Mouse (Mus musculus) cerebellum, adult 9-10 months (tissue): ENCODE results near the gene Crtap.
"Not testable (repeated sequence)": the region's sequence is repeated elsewhere in the genome, so short reads cannot be mapped to it uniquely, and the experiment has no call there.

Source experiments
- DNase-seq: peaks from one replicate; pipeline ENCODE4 v3.0.0; 2022

Gene Crtap

GRCm38 (mm10) chr9:114394677-114395076 is 4.2 kb upstream of the Crtap start:
- no peak for DNase-seq

DNA sequence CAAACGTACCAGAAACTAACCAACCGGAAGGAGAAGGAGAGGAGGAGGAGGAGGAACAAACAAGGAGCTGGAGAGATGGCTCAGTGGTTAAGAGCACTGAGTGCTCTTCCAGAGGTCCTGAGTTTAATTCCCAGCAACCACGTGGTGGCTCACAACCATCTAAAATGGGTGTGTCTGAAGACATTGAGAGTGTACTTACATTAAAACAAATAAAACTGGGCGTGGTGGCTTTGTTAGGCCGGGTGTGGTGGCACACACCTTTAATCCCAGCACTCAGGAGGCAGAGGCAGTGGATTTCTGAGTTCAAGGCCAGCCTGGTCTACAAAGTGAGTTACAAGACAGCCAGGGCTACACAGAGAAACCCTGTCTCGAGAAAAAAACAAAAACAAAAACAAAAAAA is 3.7 kb upstream of the Crtap start:
- DNase-seq: not testable (repeated sequence)

GRCm38 (mm10) chr9:114390749-114391075 is 237 bp upstream of the Crtap start:
- no peak for DNase-seq

GRCm38 (mm10) chr9:114389371-114389904 is 1.0 kb downstream of the Crtap start:
- no peak for DNase-seq

DNA sequence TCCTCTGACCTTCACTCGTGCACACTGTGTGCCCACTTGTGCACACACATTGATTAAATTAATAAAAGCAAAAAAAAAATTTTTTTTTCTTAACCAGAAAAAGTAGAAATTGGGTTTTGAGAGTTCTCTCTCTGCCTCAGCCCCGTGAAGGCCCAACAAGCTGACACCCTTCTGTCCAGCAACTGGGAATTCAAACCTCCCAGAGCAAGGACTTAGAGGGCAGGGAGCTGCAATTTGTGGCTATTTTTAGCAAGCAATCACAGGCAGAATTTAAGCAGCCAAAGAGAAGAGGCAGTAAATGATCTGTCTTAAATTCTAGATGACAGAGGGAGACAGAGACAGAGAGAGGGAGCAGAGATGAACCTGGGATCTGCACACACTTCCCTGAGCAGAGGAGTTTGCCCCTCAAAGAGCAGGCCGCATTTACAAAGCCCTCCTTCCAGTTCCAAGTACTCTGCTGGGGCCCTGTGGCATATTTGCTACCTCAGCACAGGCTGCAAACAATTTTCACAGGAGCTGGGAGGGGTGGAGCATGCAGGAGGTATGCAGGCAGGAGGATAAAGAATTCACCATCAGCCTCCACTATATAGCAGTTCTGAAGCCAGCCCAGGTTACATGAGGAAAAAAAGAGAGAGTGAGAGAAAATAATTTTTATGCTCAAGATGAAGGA is 1.6 kb downstream of the Crtap start:
- no peak for DNase-seq

GRCm38 (mm10) chr9:114388288-114388687 is 2.2 kb downstream of the Crtap start:
- DNase-seq: no peak

DNA sequence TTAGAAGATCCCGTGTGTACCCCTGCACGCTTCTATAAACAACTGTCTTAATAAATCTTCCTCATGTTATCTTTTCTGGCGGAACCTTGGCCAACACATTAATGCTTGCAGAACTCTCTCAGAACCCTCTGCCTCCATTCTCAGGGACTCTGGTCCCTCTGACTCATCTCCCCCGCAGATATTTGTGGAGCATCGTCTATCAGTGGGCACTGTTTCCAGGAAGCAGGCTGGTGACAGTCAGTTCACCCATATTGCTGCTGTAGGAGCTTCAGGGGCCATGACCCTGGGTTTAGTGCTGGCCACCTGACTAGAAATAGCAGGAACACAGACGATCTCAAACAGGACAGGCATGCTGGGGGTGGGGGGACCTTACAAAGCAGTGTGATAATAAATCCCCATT is 3.4 kb downstream of the Crtap start:
- no peak for DNase-seq

DNA sequence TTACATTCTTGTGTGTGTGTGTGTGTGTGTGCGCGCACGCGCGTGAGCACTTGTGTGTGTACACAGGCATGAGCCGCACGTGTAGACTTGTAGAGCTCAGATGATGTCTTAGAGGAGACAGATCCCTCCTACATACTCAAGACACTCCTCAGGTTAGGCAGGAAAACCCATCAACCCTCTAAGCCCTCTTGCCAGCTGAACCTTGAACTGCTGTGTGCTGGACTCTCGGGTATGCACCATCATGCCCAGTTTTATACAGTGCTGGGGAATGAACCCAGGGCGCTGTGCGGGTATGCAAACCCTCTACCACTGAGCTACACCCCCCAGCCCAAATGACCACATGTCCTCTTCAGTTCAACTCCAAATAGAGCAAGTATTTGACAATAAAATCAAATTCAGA is 5.3 kb downstream of the Crtap start:
- no peak for DNase-seq

DNA sequence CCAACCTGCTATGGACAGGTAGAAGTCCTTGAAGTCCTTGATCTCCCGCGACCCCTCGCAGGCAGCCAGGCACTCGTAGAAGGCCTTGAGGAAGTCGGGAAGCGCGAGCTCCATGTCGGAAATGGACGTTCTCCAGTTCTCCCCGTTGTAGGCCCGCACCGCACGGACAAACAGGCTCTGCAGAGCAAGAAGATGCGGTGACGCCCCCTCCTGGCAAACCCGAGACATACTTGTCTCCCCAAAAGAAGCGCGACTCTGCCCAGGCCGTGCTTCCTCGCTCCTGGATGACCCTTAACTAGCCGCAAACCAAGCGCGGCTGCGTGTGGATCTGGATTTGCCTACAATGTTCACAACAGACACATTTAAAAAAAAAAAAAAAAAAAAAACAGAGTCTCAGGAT is 5.8 kb downstream of the Crtap start:
- DNase-seq: no peak

DNA sequence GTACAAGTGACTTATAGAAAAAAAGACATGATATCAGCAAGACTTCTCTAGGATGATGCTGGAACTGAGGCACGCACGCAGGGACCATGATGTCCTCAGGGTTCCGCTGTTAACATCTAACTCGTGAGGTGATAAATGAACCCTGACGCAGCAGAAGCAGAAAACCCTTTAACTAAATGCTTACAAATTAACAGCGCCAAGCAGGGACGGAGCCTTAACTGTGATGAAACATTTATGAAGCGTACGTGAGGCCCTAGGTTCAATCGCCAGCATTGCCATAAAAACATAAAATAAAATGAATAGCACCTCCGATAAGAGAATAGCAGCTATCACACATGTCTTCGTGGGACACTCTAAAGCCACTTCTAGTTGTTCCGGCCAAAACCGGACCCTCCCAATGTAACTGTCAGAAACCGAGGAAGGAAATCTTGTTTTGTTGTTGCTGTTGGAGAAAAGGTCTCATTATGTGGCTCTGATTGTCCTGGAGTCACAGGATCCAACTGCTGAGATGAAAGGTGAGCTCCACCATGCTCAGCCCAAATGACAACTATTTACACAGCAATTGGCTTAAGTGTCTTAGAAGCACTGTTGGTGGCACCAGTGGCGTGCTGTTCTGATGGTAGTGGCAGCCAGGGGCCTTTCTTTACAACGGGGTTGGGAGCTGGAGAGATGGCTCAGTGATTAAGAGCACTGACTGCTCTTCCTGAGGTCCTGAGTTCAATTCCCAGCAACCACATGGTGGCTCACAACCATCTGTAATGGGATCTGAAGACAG is 7.4 kb downstream of the Crtap start:
- no peak for DNase-seq

DNA sequence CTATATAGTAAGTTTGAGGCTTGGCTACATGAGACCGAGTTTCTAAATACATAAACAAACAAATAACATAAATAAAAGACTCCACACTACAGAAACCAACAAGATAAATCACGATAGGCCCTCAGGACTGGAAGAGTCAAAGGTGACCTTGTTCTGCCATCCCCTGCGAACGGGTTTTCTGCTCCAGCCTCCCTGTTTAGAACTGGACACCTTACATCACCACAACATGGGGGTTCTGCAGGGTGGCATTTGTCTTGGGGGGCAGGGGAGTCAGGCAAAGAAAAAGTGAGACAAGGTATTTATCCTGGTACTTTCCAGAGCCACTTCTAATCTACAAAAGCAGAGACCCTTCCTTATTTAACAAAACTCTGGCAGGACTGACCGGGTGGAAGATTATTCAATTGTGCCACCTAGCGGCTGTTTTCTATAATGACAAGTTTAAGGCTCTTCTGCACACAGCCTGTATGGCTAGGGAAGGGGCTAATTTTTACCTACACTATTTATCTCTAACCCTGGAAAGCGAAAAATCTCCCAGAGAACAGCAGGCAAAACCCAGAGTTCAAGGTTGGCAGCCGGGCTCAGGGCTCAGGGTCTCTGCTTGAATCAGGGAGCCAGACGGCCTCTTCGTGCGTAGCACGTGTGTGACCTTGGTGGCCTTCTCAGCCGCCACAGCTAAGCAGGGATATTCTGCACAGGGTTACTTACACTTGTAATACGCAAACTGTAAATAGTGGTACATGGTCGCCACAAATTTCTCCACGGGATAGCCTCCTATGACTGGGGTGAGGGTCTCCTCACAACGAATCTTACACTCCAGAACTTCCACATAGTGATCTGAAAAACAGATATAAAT is 9.4 kb downstream of the Crtap start:
- no peak for DNase-seq

GRCm38 (mm10) chr9:114379871-114380270 is 10.6 kb downstream of the Crtap start:
- no peak for DNase-seq

DNA sequence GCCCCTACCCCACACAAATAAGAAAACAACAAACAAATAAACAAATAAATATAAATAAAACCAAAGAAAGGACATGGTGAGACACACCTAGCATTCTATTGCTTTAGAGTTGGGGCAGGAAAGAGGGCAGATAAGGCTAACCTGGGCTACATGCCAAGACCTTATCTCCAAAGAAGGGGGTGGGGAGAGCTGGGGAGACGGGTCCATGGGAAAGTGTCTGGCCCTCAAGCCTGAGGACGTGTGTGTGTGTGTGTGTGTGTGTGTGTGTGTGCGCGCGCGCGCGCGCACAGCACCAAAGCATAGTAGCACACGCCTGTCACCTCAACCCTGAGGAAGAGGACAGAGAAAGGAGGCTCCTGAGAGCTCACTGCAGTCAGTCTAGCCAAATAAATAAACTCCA is 13.3 kb downstream of the Crtap start:
- no peak for DNase-seq

GRCm38 (mm10) chr9:114375276-114375962 is 15.1 kb downstream of the Crtap start:
- no peak for DNase-seq

DNA sequence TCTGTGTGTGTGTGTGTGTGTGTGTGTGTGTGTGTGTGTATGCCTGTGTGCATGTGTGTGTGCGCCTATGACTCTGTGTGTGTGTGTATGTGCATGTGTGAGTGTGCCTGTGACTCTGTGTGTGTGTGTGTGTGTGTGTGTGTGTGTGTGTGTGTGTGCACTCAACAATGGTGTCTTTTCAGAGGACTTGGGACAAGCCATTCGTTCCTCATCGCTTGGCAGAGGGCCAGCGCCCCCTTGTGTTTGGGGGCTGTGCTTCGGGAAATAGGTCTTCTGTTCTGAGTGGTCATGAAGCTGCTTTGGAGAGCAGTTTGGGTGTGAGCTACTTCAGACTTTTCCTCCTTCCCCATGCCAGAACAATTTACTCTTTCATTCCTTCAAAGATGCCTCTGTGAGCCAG is 18.8 kb downstream of the Crtap start:
- DNase-seq: not testable (repeated sequence)

GRCm38 (mm10) chr9:114369389-114369788 is 21.1 kb downstream of the Crtap start:
- DNase-seq: not testable (repeated sequence)

- DNase-seq: no peak
Measured at GRCm38 (mm10) chr9:114368471-114368858, 22.0 kb downstream of the Crtap start.

DNA sequence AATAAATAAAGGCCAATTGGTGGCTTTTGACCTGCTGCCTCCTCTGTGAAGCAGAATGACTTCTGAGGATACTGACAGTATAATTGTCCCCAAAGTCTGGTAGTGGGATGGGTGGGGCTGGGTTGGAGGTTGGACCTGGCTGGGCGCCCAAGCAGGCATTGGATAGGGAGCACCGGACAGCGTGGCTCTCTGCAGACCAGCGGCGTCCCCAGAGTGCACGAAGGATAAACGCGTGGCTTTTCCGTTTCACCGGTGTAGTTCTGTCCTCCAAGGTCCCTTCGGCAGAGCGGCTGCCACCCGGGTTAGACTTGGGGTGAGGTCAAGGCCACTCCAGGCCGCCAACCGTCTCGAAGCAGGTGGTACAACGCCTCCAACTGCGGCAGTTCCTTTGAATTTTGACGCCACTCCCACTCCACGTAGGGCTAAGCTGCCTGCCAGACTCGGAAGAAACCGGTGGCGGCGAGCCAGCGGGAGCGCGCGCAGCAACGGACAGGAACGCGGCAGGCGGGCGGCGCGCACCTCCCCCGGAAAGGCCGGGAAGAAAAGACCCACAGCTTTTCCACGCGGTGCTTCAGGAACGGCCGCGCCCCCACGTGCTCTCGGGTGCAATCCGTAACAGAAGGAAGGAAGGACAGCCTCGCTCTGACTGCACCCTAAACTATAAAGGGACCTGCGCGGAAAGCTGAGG is 22.5 kb downstream of the Crtap start:
- DNase-seq: peak; percentile 55

- DNase-seq: not testable (repeated sequence)
Measured at GRCm38 (mm10) chr9:114329855-114330254, 60.6 kb downstream of the Crtap start, which contains the start of gene Bcl2a1c. Gene Bcl2a1c (plus strand): TSS chr9:114330135.

DNA sequence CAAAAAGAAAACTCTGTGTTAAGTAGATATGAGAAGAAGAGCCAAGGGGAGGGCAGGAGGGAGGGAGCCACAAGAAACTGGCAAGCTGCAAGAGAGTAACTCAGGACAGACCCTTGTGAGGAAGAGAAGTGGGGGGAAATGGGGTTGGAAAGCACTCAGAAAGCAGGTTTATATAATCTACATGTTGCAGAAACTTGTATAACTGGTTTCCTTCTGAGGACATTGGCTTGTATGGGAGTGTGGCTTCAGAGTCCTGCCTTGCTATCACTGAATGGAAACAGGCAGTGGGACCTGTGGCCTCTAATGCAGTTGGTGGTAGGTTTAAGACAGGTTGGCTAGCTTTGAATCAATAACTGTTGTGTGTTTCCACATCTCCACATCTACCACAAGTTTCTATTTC is 62.1 kb downstream of the Crtap start:
- DNase-seq: not testable (repeated sequence)

DNA sequence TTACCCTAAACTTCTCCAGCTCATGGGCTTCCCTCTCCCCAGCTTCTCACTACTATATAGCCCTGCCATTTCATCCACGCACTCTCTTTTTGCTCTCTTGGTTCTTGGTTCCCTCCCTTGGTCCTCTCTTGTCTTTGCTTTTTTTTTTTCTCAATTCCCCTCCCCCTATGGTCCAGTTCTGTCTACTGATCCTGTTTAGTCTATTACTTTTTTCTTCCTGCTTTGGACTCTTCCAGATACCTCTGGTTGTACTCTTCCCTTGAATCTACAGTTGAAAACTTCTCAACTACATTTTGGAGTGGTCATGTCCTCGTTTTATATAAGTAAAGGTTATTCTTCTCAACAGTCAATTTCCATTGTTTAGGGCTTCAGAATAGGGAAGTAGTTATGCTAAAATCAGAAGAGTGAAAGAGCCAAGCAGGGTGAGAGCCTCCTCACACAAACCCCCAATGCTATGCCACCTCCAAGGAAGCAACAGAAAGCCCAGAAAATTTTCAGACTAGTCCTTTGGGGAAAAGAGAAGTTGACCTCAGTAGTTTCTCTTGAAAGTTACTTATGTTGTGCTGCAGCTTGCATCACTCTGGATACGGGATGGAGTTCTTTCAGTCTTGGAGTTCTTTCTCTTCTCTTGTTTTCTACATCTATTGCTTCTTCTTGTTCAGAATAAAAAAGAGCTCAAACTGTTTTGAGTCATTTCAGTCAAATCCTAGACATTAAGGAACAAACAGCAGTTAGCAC is 64.3 kb downstream of the Crtap start:
- DNase-seq: no peak
